21 mouse cellular contexts compared by ENCODE assay signal in genomic region chr13:41231389-41231983, GRCm38 (mm10). TPM values are rescaled to one million over a fixed set of nuclear protein-coding genes. Genes with fewer than 3 reads are reported as not detected.
A peak's percentile ranks its signal among the peaks of the same experiment; 100 is the strongest.
DNase-seq lines count a peak whose midpoint lies in the region; ATAC-seq and TF ChIP-seq lines count a peak whose summit lies in the region.
"Had no signal": no experiment of that assay in that cellular context is flagged by ENCODE, and none has a peak within 500 bp of the region (broad histone marks: within the 10 kb centered on the region; RNA-seq: fewer than 3 reads in every experiment).

No protein-coding gene starts in this region.

- no peaks in the 10 kb centered on the region for H3K36me3 ChIP-seq in midbrain, postnatal 0 days (ENCODE audit: insufficient read depth, low read length)
- no peaks in the 10 kb centered on the region for H3K36me3 ChIP-seq in midbrain, embryonic 11.5 days (ENCODE audit: control insufficient read depth, insufficient read depth, low read length)
- H3K36me3 ChIP-seq: embryonic facial prominence, embryonic 10.5 days; midbrain, embryonic 10.5 days had no signal

- peak; percentile 50 to 61 for DNase-seq in cerebellum, adult 2 months
- no peak for DNase-seq in cerebellum, adult 8-10 months
- peak; percentile 57 for DNase-seq in kidney, postnatal 10 days
- no peak for DNase-seq in kidney, adult 8-10 months
- DNase-seq in midbrain, postnatal 0 days (ENCODE audit: low spot score) = peak; percentile 64
- DNase-seq in midbrain, embryonic 11.5 days (ENCODE audit: low spot score, missing footprints) = no peak
- DNase-seq in layer of hippocampus, adult 18-20 months (ENCODE audit: low spot score in 2 of 2) = peak; percentile 25 to 57
- DNase-seq: adrenal gland, postnatal 10 days; heart, postnatal 10 days; spleen, adult 18-20 months had no signal

- H3K27ac ChIP-seq in cerebellum, adult 2 months (ENCODE audit: insufficient read depth, low read length) = no peak overlapping the region
- no peak overlapping the region for H3K27ac ChIP-seq in midbrain, postnatal 0 days (ENCODE audit: low read depth, low read length)
- H3K27ac ChIP-seq in midbrain, embryonic 11.5 days (ENCODE audit: low read depth, low read length) = no peak overlapping the region
- H3K27ac ChIP-seq: embryonic facial prominence, embryonic 10.5 days; hindbrain, embryonic 14.5 days; midbrain, embryonic 10.5 days had no signal

- no peak for TF ChIP-seq POLR2A in cerebellum, adult 2 months (IDR thresholded peaks at IDR 0.05; ENCODE audit: borderline replicate concordance, insufficient read depth, low read length)

- no peak for TF ChIP-seq CTCF in cerebellum, adult 2 months (IDR thresholded peaks at IDR 0.05; ENCODE audit: borderline replicate concordance, insufficient read depth, low read depth, low read length)
- TF ChIP-seq CTCF in midbrain, postnatal 0 days (IDR thresholded peaks at IDR 0.05) = no peak

- H3K9me3 ChIP-seq in midbrain, postnatal 0 days (ENCODE audit: low read length) = no peaks in the 10 kb centered on the region
- H3K9me3 ChIP-seq in midbrain, embryonic 11.5 days (ENCODE audit: control insufficient read depth, low read length) = no peaks in the 10 kb centered on the region
- H3K9me3 ChIP-seq: embryonic facial prominence, embryonic 10.5 days; midbrain, embryonic 10.5 days had no signal

- no peak for ATAC-seq in midbrain, postnatal 0 days (ENCODE audit: low FRiP score)
- no peak for ATAC-seq in midbrain, embryonic 11.5 days (ENCODE audit: low FRiP score)
- no peak for ATAC-seq in megakaryocyte progenitor cell, adult 5-6 weeks (replicated peaks; ENCODE audit: poor library complexity)
- ATAC-seq: lung, postnatal 0 days had no signal

- no peak overlapping the region for H3K4me2 ChIP-seq in midbrain, postnatal 0 days (ENCODE audit: low read depth, low read length, poor library complexity, severe bottlenecking)
- no peak overlapping the region for H3K4me2 ChIP-seq in midbrain, embryonic 11.5 days
- H3K4me2 ChIP-seq: hindbrain, embryonic 14.5 days had no signal

- no peaks in the 10 kb centered on the region for H3K27me3 ChIP-seq in cerebellum, adult 2 months (ENCODE audit: control insufficient read depth, insufficient read depth, low read length)
- H3K27me3 ChIP-seq in midbrain, postnatal 0 days (ENCODE audit: insufficient read depth, low read length) = no peaks in the 10 kb centered on the region
- H3K27me3 ChIP-seq in midbrain, embryonic 11.5 days (ENCODE audit: control insufficient read depth, insufficient read depth, low read length) = no peaks in the 10 kb centered on the region

- no peaks in the 10 kb centered on the region for H3K4me1 ChIP-seq in cerebellum, adult 2 months (ENCODE audit: control insufficient read depth, insufficient read depth, low read length)
- H3K4me1 ChIP-seq in midbrain, postnatal 0 days (ENCODE audit: insufficient read depth, low read length) = no peaks in the 10 kb centered on the region
- no peaks in the 10 kb centered on the region for H3K4me1 ChIP-seq in midbrain, embryonic 11.5 days (ENCODE audit: control insufficient read depth, insufficient read depth, low read length)
- H3K4me1 ChIP-seq: embryonic facial prominence, embryonic 10.5 days; midbrain, embryonic 10.5 days had no signal

- H3K9ac ChIP-seq in midbrain, postnatal 0 days (replicated peaks; ENCODE audit: low read length, poor library complexity, severe bottlenecking) = no peak overlapping the region
- H3K9ac ChIP-seq in midbrain, embryonic 11.5 days (ENCODE audit: low read length) = no peak overlapping the region
- H3K9ac ChIP-seq: hindbrain, embryonic 14.5 days had no signal

- WGBS in cerebellum, adult 2 months = 10% methylated on average over 12 of the region's 12 CpGs
- 89% methylated on average over 12 of the region's 12 CpGs for WGBS in midbrain, postnatal 0 days
- 90% methylated on average over 12 of the region's 12 CpGs for WGBS in midbrain, embryonic 11.5 days

- H3K4me3 ChIP-seq in cerebellum, adult 2 months (replicated peaks; ENCODE audit: insufficient read depth, low read depth, low read length) = no peak overlapping the region
- no peak overlapping the region for H3K4me3 ChIP-seq in midbrain, postnatal 0 days (ENCODE audit: low read depth, low read length)
- H3K4me3 ChIP-seq in midbrain, embryonic 11.5 days (ENCODE audit: low read depth, low read length) = no peak overlapping the region
- H3K4me3 ChIP-seq: embryonic facial prominence, embryonic 10.5 days; midbrain, embryonic 10.5 days; myocyte had no signal

RNA-seq across cellular contexts. Expression of gene Elovl2, which starts 11.3 kb away (rescaled TPM):
- polyA plus RNA-seq in cerebellum, adult 2 months (2012; rRNA removed) = 18.5 and 20.0 TPM in 2 replicates
- 34.1 and 35.6 TPM in 2 replicates for total RNA-seq in midbrain, postnatal 0 days (2014; rRNA removed)
- polyA plus RNA-seq in midbrain, postnatal 0 days (2015; fragmentation: Nextera tagmentation; extraction: Ambion mirVana) = 30.9 and 31.5 TPM in 2 replicates
- polyA plus RNA-seq in midbrain, embryonic 11.5 days (2014; fragmentation: Nextera tagmentation; extraction: Ambion mirVana) = 48.3 and 56.3 TPM in 2 replicates
- 10 to 100 TPM; 16.1 to 16.4 TPM for total RNA-seq in layer of hippocampus, adult 18-20 months (2021)
- total RNA-seq in megakaryocyte progenitor cell, adult 5-6 weeks (2015) = 0.07 TPM in 1 of 2 replicates, not detected in the other
- total RNA-seq in megakaryocyte progenitor cell, adult 5-6 weeks (2017) = 0.14 TPM in 1 of 2 replicates, not detected in the other
- polyA plus RNA-seq: myocyte had no signal

RNA-seq across cellular contexts. Expression of gene Smim13, which starts 18.2 kb away (rescaled TPM):
- polyA plus RNA-seq in cerebellum, adult 2 months (2012; rRNA removed) = 70.5 and 76.2 TPM in 2 replicates
- total RNA-seq in midbrain, postnatal 0 days (2014; rRNA removed) = 46.5 and 59.2 TPM in 2 replicates
- 24.8 and 27.8 TPM in 2 replicates for polyA plus RNA-seq in midbrain, postnatal 0 days (2015; fragmentation: Nextera tagmentation; extraction: Ambion mirVana)
- 13.2 and 13.7 TPM in 2 replicates for polyA plus RNA-seq in midbrain, embryonic 11.5 days (2014; fragmentation: Nextera tagmentation; extraction: Ambion mirVana)
- 100 to 1,000 TPM; 140 to 147 TPM for total RNA-seq in layer of hippocampus, adult 18-20 months (2021)
- 16.0 and 18.7 TPM in 2 replicates for total RNA-seq in megakaryocyte progenitor cell, adult 5-6 weeks (2015)
- 11.9 and 12.8 TPM in 2 replicates for total RNA-seq in megakaryocyte progenitor cell, adult 5-6 weeks (2017)

RNA-seq across cellular contexts. Expression of gene Gm17364, which starts 42.3 kb away (rescaled TPM):
- polyA plus RNA-seq in cerebellum, adult 2 months (2012; rRNA removed) = not detected in 2 replicates
- total RNA-seq in midbrain, postnatal 0 days (2014; rRNA removed) = not detected in 2 replicates
- not detected in 2 replicates for polyA plus RNA-seq in midbrain, postnatal 0 days (2015; fragmentation: Nextera tagmentation; extraction: Ambion mirVana)
- polyA plus RNA-seq in midbrain, embryonic 11.5 days (2014; fragmentation: Nextera tagmentation; extraction: Ambion mirVana) = not detected in 2 replicates
- not detected for total RNA-seq in layer of hippocampus, adult 18-20 months (2021)
- total RNA-seq in megakaryocyte progenitor cell, adult 5-6 weeks (2015) = not detected in 2 replicates
- total RNA-seq in megakaryocyte progenitor cell, adult 5-6 weeks (2017) = not detected in 2 replicates
- total RNA-seq: adrenal gland, postnatal 10 days; gastrocnemius, adult 18-20 months; heart, adult 8-10 months; heart, postnatal 10 days; layer of hippocampus, postnatal 14 days had no signal
- polyA plus RNA-seq: embryonic facial prominence, embryonic 10.5 days; hindbrain, embryonic 14.5 days; limb, embryonic 14.5 days; lung, postnatal 0 days; midbrain, embryonic 10.5 days; myocyte; urinary bladder, adult 2 months had no signal

Comparison
In these comparisons a context has a peak if more than half of its experiments do, and no peak if none do; other contexts are left out.
1. DNase-seq: peak in cerebellum, adult 2 months (2 of 2), kidney, postnatal 10 days (single experiment), midbrain, postnatal 0 days (single experiment) and layer of hippocampus, adult 18-20 months (2 of 2); none in cerebellum, adult 8-10 months (single experiment), kidney, adult 8-10 months (0 of 2) and midbrain, embryonic 11.5 days (single experiment).
2. RNA of gene Elovl2, which starts 11.3 kb away (total RNA-seq): 34.1 to 35.6 TPM in midbrain, postnatal 0 days and 16.1 to 16.4 TPM in layer of hippocampus, adult 18-20 months; 0.07 to 0.14 TPM in megakaryocyte progenitor cell, adult 5-6 weeks; every median in the first group is over 10 times any median in the second.